Comparison of ENCODE assay signal across 21 mouse cellular contexts in genomic region chr7:24762574-24762973, GRCm38 (mm10). TPM values are rescaled to one million over a fixed set of nuclear protein-coding genes. Genes with fewer than 3 reads are reported as not detected.
DNase-seq lines count a peak whose midpoint lies in the region; ATAC-seq and TF ChIP-seq lines count a peak whose summit lies in the region.
"Had no signal": no experiment of that assay in that cellular context is flagged by ENCODE, and none has a peak within 500 bp of the region (broad histone marks: within the 10 kb centered on the region; RNA-seq: fewer than 3 reads in every experiment).

No protein-coding gene starts in this region.

- no peak overlapping the region for H3K9ac ChIP-seq in stomach, postnatal 0 days (ENCODE audit: low read length)
- H3K9ac ChIP-seq in liver, embryonic 12.5 days, result no peak overlapping the region
- H3K9ac ChIP-seq: embryonic facial prominence, embryonic 12.5 days; forebrain, embryonic 13.5 days; forebrain, embryonic 15.5 days had no signal

- no peak overlapping the region for H3K4me2 ChIP-seq in stomach, postnatal 0 days (replicated peaks; ENCODE audit: low read depth)
- H3K4me2 ChIP-seq in liver, embryonic 12.5 days, result no peak overlapping the region
- H3K4me2 ChIP-seq: embryonic facial prominence, embryonic 12.5 days; forebrain, embryonic 13.5 days; forebrain, embryonic 15.5 days had no signal

- 34% methylated on average over 8 of the region's 8 CpGs for WGBS in large intestine, adult 2 months
- 65% methylated on average over 8 of the region's 8 CpGs for WGBS in stomach, postnatal 0 days
- 93% methylated on average over 8 of the region's 8 CpGs for WGBS in limb, embryonic 10.5 days
- 75% methylated on average over 8 of the region's 8 CpGs for WGBS in liver, embryonic 12.5 days (ENCODE audit: insufficient replicate concordance)

- H3K27me3 ChIP-seq in stomach, postnatal 0 days (ENCODE audit: control insufficient read depth, insufficient read depth, low read length), result no peaks in the 10 kb centered on the region
- H3K27me3 ChIP-seq in limb, embryonic 10.5 days (ENCODE audit: low read depth, poor library complexity, severe bottlenecking), result no peaks in the 10 kb centered on the region
- no peaks in the 10 kb centered on the region; the same call in 1 of the 2 replicates for H3K27me3 ChIP-seq in liver, embryonic 12.5 days (replicated peaks)
- H3K27me3 ChIP-seq: embryonic facial prominence, embryonic 12.5 days; forebrain, embryonic 13.5 days; forebrain, embryonic 15.5 days had no signal

- TF ChIP-seq CTCF in stomach, postnatal 0 days (IDR thresholded peaks at IDR 0.05; ENCODE audit: low read depth), result no peak

- H3K36me3 ChIP-seq in stomach, postnatal 0 days (ENCODE audit: control insufficient read depth, insufficient read depth, low read length), result no peaks in the 10 kb centered on the region
- no peaks in the 10 kb centered on the region for H3K36me3 ChIP-seq in limb, embryonic 10.5 days
- H3K36me3 ChIP-seq in liver, embryonic 12.5 days, result no peaks in the 10 kb centered on the region
- H3K36me3 ChIP-seq: embryonic facial prominence, embryonic 10.5 days; embryonic facial prominence, embryonic 12.5 days; forebrain, embryonic 15.5 days had no signal

- H3K4me1 ChIP-seq in stomach, postnatal 0 days (replicated peaks; ENCODE audit: control insufficient read depth, insufficient read depth), result no peaks in the 10 kb centered on the region
- H3K4me1 ChIP-seq in limb, embryonic 10.5 days, result no peaks in the 10 kb centered on the region
- H3K4me1 ChIP-seq in liver, embryonic 12.5 days, result no peaks in the 10 kb centered on the region
- H3K4me1 ChIP-seq: embryonic facial prominence, embryonic 10.5 days; embryonic facial prominence, embryonic 12.5 days; forebrain, embryonic 13.5 days; forebrain, embryonic 15.5 days had no signal

- 0 out of 2 replicates have a peak, but pooled peaks have one; percentile 65 for ATAC-seq in stomach, postnatal 0 days (ENCODE audit: low FRiP score, low TSS enrichment)
- ATAC-seq in liver, embryonic 12.5 days, result no peak
- ATAC-seq: forebrain, embryonic 13.5 days; forebrain, embryonic 15.5 days had no signal

- TF ChIP-seq EP300 in stomach, postnatal 0 days (optimal IDR thresholded peaks at IDR 0.05), result no peak

- H3K4me3 ChIP-seq in stomach, postnatal 0 days (ENCODE audit: low read depth, low read length), result no peak overlapping the region
- no peak overlapping the region for H3K4me3 ChIP-seq in limb, embryonic 10.5 days
- no peak overlapping the region for H3K4me3 ChIP-seq in liver, embryonic 12.5 days
- H3K4me3 ChIP-seq: embryonic facial prominence, embryonic 10.5 days; embryonic facial prominence, embryonic 12.5 days; forebrain, embryonic 13.5 days; forebrain, embryonic 15.5 days had no signal

- DNase-seq in A20 (ENCODE audit: low read depth, low spot score), result peak; percentile 58
- peak; percentile 31 for DNase-seq in large intestine, adult 2 months (ENCODE audit: low read depth, low spot score)
- DNase-seq in stomach, postnatal 0 days (ENCODE audit: low spot score), result peak; percentile 28
- DNase-seq in limb, embryonic 10.5 days (ENCODE audit: low spot score), result no peak
- DNase-seq: adrenal gland, adult 2 months; adrenal gland, postnatal 10 days; adrenal gland, postnatal 25 days; cerebellum, adult 11-12 months; cerebellum, adult 2 months; cerebellum, adult 9-10 months; cerebellum, postnatal 10 days; cerebellum, postnatal 25 days had no signal

- no peaks in the 10 kb centered on the region for H3K9me3 ChIP-seq in stomach, postnatal 0 days (ENCODE audit: control insufficient read depth, low read length)
- H3K9me3 ChIP-seq in limb, embryonic 10.5 days (replicated peaks), result no peaks in the 10 kb centered on the region
- no peaks in the 10 kb centered on the region for H3K9me3 ChIP-seq in liver, embryonic 12.5 days (replicated peaks)
- H3K9me3 ChIP-seq: embryonic facial prominence, embryonic 10.5 days; embryonic facial prominence, embryonic 12.5 days; forebrain, embryonic 13.5 days; forebrain, embryonic 15.5 days had no signal

- no peak overlapping the region for H3K27ac ChIP-seq in stomach, postnatal 0 days (replicated peaks)
- no peak overlapping the region for H3K27ac ChIP-seq in limb, embryonic 10.5 days
- no peak overlapping the region for H3K27ac ChIP-seq in liver, embryonic 12.5 days
- H3K27ac ChIP-seq: embryonic facial prominence, embryonic 10.5 days; embryonic facial prominence, embryonic 12.5 days; forebrain, embryonic 13.5 days; forebrain, embryonic 15.5 days had no signal

RNA-seq across cellular contexts. Expression of gene Cd177, which starts 2.5 kb away (rescaled TPM):
- 20.1 and 21.8 TPM in 2 replicates for polyA plus RNA-seq in large intestine, adult 2 months (2012; rRNA removed)
- polyA plus RNA-seq in stomach, postnatal 0 days (2015; fragmentation: Nextera tagmentation; extraction: Ambion mirVana), result 12.2 and 12.3 TPM in 2 replicates
- not detected in 2 replicates for polyA plus RNA-seq in limb, embryonic 10.5 days (2016; fragmentation: Nextera tagmentation; extraction: Ambion mirVana)
- polyA plus RNA-seq in liver, embryonic 12.5 days (2016; fragmentation: Nextera tagmentation; extraction: Ambion mirVana), result 0.55 and 0.93 TPM in 2 replicates
- polyA plus RNA-seq: adrenal gland, adult 2 months; C2C12; cortical plate, adult 2 months; forebrain, embryonic 11.5 days had no signal

RNA-seq across cellular contexts. Expression of gene Ceacam10, which starts 14.4 kb away (rescaled TPM):
- 23.2 and 28.2 TPM in 2 replicates for polyA plus RNA-seq in large intestine, adult 2 months (2012; rRNA removed)
- polyA plus RNA-seq in stomach, postnatal 0 days (2015; fragmentation: Nextera tagmentation; extraction: Ambion mirVana), result 2.3 and 2.7 TPM in 2 replicates
- polyA plus RNA-seq in limb, embryonic 10.5 days (2016; fragmentation: Nextera tagmentation; extraction: Ambion mirVana), result 0.20 and 0.34 TPM in 2 replicates
- polyA plus RNA-seq in liver, embryonic 12.5 days (2016; fragmentation: Nextera tagmentation; extraction: Ambion mirVana), result 0.30 and 0.42 TPM in 2 replicates
- polyA plus RNA-seq: adrenal gland, adult 2 months; embryonic facial prominence, embryonic 10.5 days; forebrain, embryonic 11.5 days; forebrain, embryonic 13.5 days; forebrain, embryonic 15.5 days had no signal

RNA-seq across cellular contexts. Expression of gene Gm4763, which starts 35.9 kb away (rescaled TPM):
- not detected in 2 replicates for polyA plus RNA-seq in large intestine, adult 2 months (2012; rRNA removed)
- not detected in 2 replicates for polyA plus RNA-seq in stomach, postnatal 0 days (2015; fragmentation: Nextera tagmentation; extraction: Ambion mirVana)
- polyA plus RNA-seq in limb, embryonic 10.5 days (2016; fragmentation: Nextera tagmentation; extraction: Ambion mirVana), result not detected in 2 replicates
- polyA plus RNA-seq in liver, embryonic 12.5 days (2016; fragmentation: Nextera tagmentation; extraction: Ambion mirVana), result not detected in 2 replicates
- polyA plus RNA-seq: adrenal gland, adult 2 months; C2C12; cerebellum, adult 2 months; cortical plate, adult 2 months; embryonic facial prominence, embryonic 10.5 days; embryonic facial prominence, embryonic 12.5 days; embryonic facial prominence, embryonic 14.5 days; forebrain, embryonic 11.5 days; forebrain, embryonic 13.5 days; forebrain, embryonic 15.5 days had no signal

RNA-seq across cellular contexts. Expression of gene BC049730, which starts 53.5 kb away (rescaled TPM):
- not detected in 2 replicates for polyA plus RNA-seq in large intestine, adult 2 months (2012; rRNA removed)
- polyA plus RNA-seq in stomach, postnatal 0 days (2015; fragmentation: Nextera tagmentation; extraction: Ambion mirVana), result not detected in 2 replicates
- not detected in 2 replicates for polyA plus RNA-seq in limb, embryonic 10.5 days (2016; fragmentation: Nextera tagmentation; extraction: Ambion mirVana)
- not detected in 2 replicates for polyA plus RNA-seq in liver, embryonic 12.5 days (2016; fragmentation: Nextera tagmentation; extraction: Ambion mirVana)
- polyA plus RNA-seq: adrenal gland, adult 2 months; C2C12; cerebellum, adult 2 months; cortical plate, adult 2 months; embryonic facial prominence, embryonic 10.5 days; embryonic facial prominence, embryonic 12.5 days; embryonic facial prominence, embryonic 14.5 days; forebrain, embryonic 11.5 days; forebrain, embryonic 13.5 days; forebrain, embryonic 15.5 days had no signal
